Mouse (Mus musculus): ENCODE results near the gene Trpm6. TPM values are rescaled to one million over a fixed set of nuclear protein-coding genes. Genes with fewer than 3 reads are reported as not detected.

The Trpm6 gene
- polyA plus RNA-seq, 1 experiment = 0.06 TPM

DNA sequence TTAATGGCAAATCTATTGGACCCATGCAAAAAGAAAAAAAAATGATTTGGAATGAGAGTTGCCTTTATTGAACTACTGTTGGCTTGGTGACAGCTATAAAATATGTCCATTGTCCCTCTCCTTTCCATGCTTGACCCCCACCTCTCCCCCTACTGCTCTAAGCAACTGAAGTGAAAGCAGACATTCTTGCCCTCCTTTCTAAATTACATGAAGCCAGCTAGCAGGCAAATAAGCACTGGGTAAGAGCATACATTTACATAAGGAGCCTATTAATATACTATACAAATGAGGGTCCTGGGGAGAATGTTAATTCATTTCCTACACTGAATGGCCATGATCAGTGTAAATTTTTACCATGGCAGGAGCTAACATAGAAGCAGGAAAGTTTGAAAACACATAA is 148.5 kb downstream of the Trpm6 start:
- no peak overlapping the region for H3K4me3 ChIP-seq (ENCODE audit: insufficient read depth, poor library complexity, severe bottlenecking)
- no peak overlapping the region for H3ac ChIP-seq (ENCODE audit: control insufficient read depth, insufficient read length, low read depth)
- H3K79me3 ChIP-seq (ENCODE audit: low read depth) = no peaks in the 10 kb centered on the region
- TF ChIP-seq CTCF (IDR thresholded peaks at IDR 0.05; ENCODE audit: control insufficient read depth, insufficient read depth, insufficient read length) (no peak), USF1 (IDR thresholded peaks at IDR 0.05; ENCODE audit: low read depth) (no peak), MAX (IDR thresholded peaks at IDR 0.05) (no peak), FOSL1 (IDR thresholded peaks at IDR 0.05; ENCODE audit: insufficient read depth, low read length, poor library complexity, severe bottlenecking) (no peak), MYOD1 (IDR thresholded peaks at IDR 0.05; ENCODE audit: control insufficient read depth, insufficient read length, low read depth) (no peak), MYOG (IDR thresholded peaks at IDR 0.05; ENCODE audit: control insufficient read depth, extremely low read depth, insufficient read length) (no peak), CEBPB (IDR thresholded peaks at IDR 0.05; ENCODE audit: low read depth) (no peak)
- H3K36me3 ChIP-seq (ENCODE audit: control insufficient read depth, insufficient read depth) = no peaks in the 10 kb centered on the region
- no peaks in the 10 kb centered on the region for H3K79me2 ChIP-seq (ENCODE audit: control insufficient read depth, insufficient read depth)
- H3K27me3 ChIP-seq (ENCODE audit: control insufficient read depth, insufficient read depth, insufficient read length) = no peaks in the 10 kb centered on the region

DNA sequence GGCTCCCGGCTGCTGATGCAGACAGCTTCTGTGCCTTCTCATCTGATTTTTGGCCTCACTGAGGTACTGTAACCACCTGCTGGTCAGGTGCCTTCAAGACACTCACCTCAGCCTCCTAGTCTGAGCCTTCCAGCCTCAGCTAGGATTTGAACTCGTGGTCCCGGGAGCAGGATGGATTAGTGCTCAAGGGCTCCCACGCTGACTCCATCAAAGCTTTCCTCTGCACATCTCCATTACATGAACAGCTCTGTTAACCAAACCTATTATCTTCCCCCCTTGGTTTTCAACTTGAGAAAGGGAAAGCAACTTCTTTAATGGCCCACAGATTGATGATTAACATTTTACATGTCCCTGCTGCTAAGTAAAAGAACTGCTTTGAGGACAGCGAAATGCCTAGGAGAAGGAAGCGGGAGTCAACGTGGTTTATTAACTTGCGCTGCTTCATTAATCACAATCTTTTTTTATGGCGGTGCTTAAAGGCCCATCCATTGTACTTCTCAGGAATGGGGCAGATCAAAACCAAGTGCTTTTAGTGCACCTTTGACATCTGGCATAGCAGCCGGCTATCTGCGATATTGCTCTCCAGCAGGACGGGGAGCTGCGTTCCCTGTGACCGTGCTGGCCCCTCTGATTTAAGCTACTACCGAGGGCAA is 152.4 kb downstream of the Trpm6 start:
- no peak for TF ChIP-seq MYOG (IDR thresholded peaks at IDR 0.05; ENCODE audit: control insufficient read depth, extremely low read depth, insufficient read length)
- no peak for TF ChIP-seq MAX (IDR thresholded peaks at IDR 0.05)
- no peak for TF ChIP-seq CTCF (IDR thresholded peaks at IDR 0.05; ENCODE audit: control insufficient read depth, insufficient read depth, insufficient read length)
- TF ChIP-seq CEBPB (IDR thresholded peaks at IDR 0.05; ENCODE audit: low read depth) = no peak
- TF ChIP-seq MYOD1 (IDR thresholded peaks at IDR 0.05; ENCODE audit: control insufficient read depth, insufficient read length, low read depth) = no peak
- TF ChIP-seq FOSL1 (IDR thresholded peaks at IDR 0.05; ENCODE audit: insufficient read depth, low read length, poor library complexity, severe bottlenecking) = no peak
- TF ChIP-seq USF1 (IDR thresholded peaks at IDR 0.05; ENCODE audit: low read depth) = no peak
- Histone ChIP-seq H3K36me3 (ENCODE audit: control insufficient read depth, insufficient read depth) (no peaks in the 10 kb centered on the region), H3K27me3 (ENCODE audit: control insufficient read depth, insufficient read depth, insufficient read length) (no peaks in the 10 kb centered on the region), H3K79me2 (ENCODE audit: control insufficient read depth, insufficient read depth) (no peaks in the 10 kb centered on the region), H3ac (ENCODE audit: control insufficient read depth, insufficient read length, low read depth) (no peak overlapping the region), H3K79me3 (ENCODE audit: low read depth) (no peaks in the 10 kb centered on the region), H3K4me3 (ENCODE audit: insufficient read depth, poor library complexity, severe bottlenecking) (no peak overlapping the region)

DNA sequence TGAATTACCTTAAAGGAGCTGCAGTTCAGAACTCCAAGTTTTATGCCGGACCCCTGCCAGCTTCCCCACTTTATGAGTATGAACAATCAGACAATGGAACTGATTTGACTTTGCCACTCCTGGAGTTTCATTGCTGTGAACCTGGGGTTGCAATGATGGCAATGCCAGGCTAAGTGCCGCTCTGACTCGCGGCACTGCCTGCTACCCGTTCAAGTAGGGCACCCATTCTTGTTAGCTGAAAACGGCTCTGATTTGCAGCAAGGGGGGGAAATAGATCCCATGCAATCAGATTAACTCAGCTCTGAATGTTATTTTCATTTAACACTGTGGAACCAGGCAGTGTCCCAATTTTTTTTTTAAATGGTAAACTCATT is 152.9 kb downstream of the Trpm6 start:
- Histone ChIP-seq H3K36me3 (ENCODE audit: control insufficient read depth, insufficient read depth) (no peaks in the 10 kb centered on the region), H3ac (ENCODE audit: control insufficient read depth, insufficient read length, low read depth) (no peak overlapping the region), H3K79me3 (ENCODE audit: low read depth) (no peaks in the 10 kb centered on the region), H3K79me2 (ENCODE audit: control insufficient read depth, insufficient read depth) (no peaks in the 10 kb centered on the region), H3K4me3 (ENCODE audit: insufficient read depth, poor library complexity, severe bottlenecking) (no peak overlapping the region), H3K27me3 (ENCODE audit: control insufficient read depth, insufficient read depth, insufficient read length) (no peaks in the 10 kb centered on the region)
- no peak for TF ChIP-seq CEBPB (IDR thresholded peaks at IDR 0.05; ENCODE audit: low read depth)
- TF ChIP-seq CTCF (IDR thresholded peaks at IDR 0.05; ENCODE audit: control insufficient read depth, insufficient read depth, insufficient read length) = no peak
- TF ChIP-seq MAX (IDR thresholded peaks at IDR 0.05) = no peak
- TF ChIP-seq FOSL1 (IDR thresholded peaks at IDR 0.05; ENCODE audit: insufficient read depth, low read length, poor library complexity, severe bottlenecking) = no peak
- TF ChIP-seq USF1 (IDR thresholded peaks at IDR 0.05; ENCODE audit: low read depth) = no peak
- no peak for TF ChIP-seq MYOD1 (IDR thresholded peaks at IDR 0.05; ENCODE audit: control insufficient read depth, insufficient read length, low read depth)
- TF ChIP-seq MYOG (IDR thresholded peaks at IDR 0.05; ENCODE audit: control insufficient read depth, extremely low read depth, insufficient read length) = no peak

DNA sequence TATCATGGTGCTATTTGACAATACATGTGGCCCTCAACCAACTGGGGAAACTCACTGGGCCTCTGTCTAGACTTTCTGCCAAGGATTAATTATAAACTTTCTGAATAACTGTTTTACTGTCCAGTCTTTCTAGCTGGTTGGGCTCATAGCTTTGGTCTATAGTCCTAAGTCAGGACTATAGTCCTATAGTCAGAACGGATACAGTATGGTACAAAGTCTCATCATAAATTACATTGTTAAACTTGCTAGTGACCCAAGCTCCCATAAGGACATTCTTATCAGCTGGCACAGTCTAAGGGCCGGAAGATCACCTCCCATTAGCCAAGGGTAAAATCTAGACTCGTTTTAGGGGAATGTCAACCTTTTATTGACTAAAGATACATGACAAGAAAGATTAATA is 155.7 kb downstream of the Trpm6 start:
- H3K79me3 ChIP-seq (ENCODE audit: low read depth) = no peaks in the 10 kb centered on the region
- no peaks in the 10 kb centered on the region for H3K27me3 ChIP-seq (ENCODE audit: control insufficient read depth, insufficient read depth, insufficient read length)
- no peak overlapping the region for H3ac ChIP-seq (ENCODE audit: control insufficient read depth, insufficient read length, low read depth)
- H3K4me3 ChIP-seq (ENCODE audit: insufficient read depth, poor library complexity, severe bottlenecking) = no peak overlapping the region
- TF ChIP-seq FOSL1 (IDR thresholded peaks at IDR 0.05; ENCODE audit: insufficient read depth, low read length, poor library complexity, severe bottlenecking) (no peak), MAX (IDR thresholded peaks at IDR 0.05) (no peak)
- H3K79me2 ChIP-seq (ENCODE audit: control insufficient read depth, insufficient read depth) = no peaks in the 10 kb centered on the region
- H3K36me3 ChIP-seq (ENCODE audit: control insufficient read depth, insufficient read depth) = no peaks in the 10 kb centered on the region

DNA sequence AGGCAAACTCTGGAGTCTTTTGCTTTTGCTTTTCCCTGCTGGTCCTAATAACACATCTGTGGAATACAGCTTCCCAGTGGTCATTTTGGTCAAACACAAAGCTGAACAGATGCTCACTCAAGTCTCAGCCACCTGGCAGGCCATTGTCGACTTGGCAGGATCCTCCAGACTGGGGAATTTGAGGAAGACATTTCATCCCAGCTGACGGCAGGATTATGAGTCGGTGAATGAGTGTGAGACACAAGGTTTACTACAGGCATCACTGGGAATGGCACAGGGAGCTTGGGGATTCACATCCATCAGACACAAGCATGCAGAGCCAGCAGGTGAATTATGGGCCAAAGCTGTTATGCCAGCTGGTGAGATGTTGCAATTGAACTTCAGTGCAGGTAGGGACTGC is 159.9 kb downstream of the Trpm6 start:
- TF ChIP-seq FOSL1 (IDR thresholded peaks at IDR 0.05; ENCODE audit: insufficient read depth, low read length, poor library complexity, severe bottlenecking) (no peak), MAX (IDR thresholded peaks at IDR 0.05) (no peak), CTCF (IDR thresholded peaks at IDR 0.05; ENCODE audit: control insufficient read depth, insufficient read depth, insufficient read length) (no peak), MYOG (IDR thresholded peaks at IDR 0.05; ENCODE audit: control insufficient read depth, extremely low read depth, insufficient read length) (no peak), MYOD1 (IDR thresholded peaks at IDR 0.05; ENCODE audit: control insufficient read depth, insufficient read length, low read depth) (no peak), USF1 (IDR thresholded peaks at IDR 0.05; ENCODE audit: low read depth) (no peak), CEBPB (IDR thresholded peaks at IDR 0.05; ENCODE audit: low read depth) (no peak)

DNA sequence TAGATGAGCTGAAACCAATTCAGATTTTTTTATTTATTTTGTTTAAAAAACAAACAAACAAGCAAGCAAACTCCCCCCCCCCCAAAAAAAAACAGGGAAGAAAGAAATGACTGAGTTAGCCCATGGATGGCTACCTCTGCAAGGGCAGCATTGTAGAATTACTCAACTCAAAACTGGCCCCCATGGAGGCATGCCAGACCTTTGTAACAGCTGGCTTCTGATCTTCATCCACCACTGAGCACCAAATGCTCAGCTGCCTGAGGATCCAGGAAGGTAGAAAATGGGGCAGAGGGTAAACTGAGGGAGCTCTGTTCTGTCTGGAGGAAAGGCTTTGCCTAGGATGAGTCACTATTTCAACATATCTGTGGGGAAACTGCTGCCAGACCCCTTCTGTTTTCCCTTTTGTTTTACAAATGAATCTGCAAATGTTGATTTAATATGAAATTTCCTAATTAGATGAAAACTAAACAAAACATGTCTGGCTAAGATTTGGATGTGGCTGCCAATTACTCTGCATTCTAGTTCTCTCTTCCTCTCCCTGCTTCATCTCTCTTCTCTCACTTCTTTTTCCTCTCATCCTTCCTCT is 162.1 kb downstream of the Trpm6 start:
- TF ChIP-seq CTCF (IDR thresholded peaks at IDR 0.05; ENCODE audit: control insufficient read depth, insufficient read depth, insufficient read length) = no peak
- no peak for TF ChIP-seq MAX (IDR thresholded peaks at IDR 0.05)
- TF ChIP-seq MYOD1 (IDR thresholded peaks at IDR 0.05; ENCODE audit: control insufficient read depth, insufficient read length, low read depth) = no peak
- TF ChIP-seq MYOG (IDR thresholded peaks at IDR 0.05; ENCODE audit: control insufficient read depth, extremely low read depth, insufficient read length) = no peak
- no peak for TF ChIP-seq USF1 (IDR thresholded peaks at IDR 0.05; ENCODE audit: low read depth)
- no peak for TF ChIP-seq FOSL1 (IDR thresholded peaks at IDR 0.05; ENCODE audit: insufficient read depth, low read length, poor library complexity, severe bottlenecking)
- TF ChIP-seq CEBPB (IDR thresholded peaks at IDR 0.05; ENCODE audit: low read depth) = no peak

More for the DNA sequence above, 159.9 kb downstream of the Trpm6 start:
- no peak overlapping the region for H3ac ChIP-seq (ENCODE audit: control insufficient read depth, insufficient read length, low read depth)
- no peaks in the 10 kb centered on the region for H3K79me2 ChIP-seq (ENCODE audit: control insufficient read depth, insufficient read depth)
- no peaks in the 10 kb centered on the region for H3K27me3 ChIP-seq (ENCODE audit: control insufficient read depth, insufficient read depth, insufficient read length)
- H3K36me3 ChIP-seq (ENCODE audit: control insufficient read depth, insufficient read depth) = no peaks in the 10 kb centered on the region
- no peak overlapping the region for H3K4me3 ChIP-seq (ENCODE audit: insufficient read depth, poor library complexity, severe bottlenecking)
- H3K79me3 ChIP-seq (ENCODE audit: low read depth) = no peaks in the 10 kb centered on the region

More for the DNA sequence above, 162.1 kb downstream of the Trpm6 start:
- no peaks in the 10 kb centered on the region for H3K36me3 ChIP-seq (ENCODE audit: control insufficient read depth, insufficient read depth)
- no peak overlapping the region for H3K4me3 ChIP-seq (ENCODE audit: insufficient read depth, poor library complexity, severe bottlenecking)
- H3K27me3 ChIP-seq (ENCODE audit: control insufficient read depth, insufficient read depth, insufficient read length) = no peaks in the 10 kb centered on the region
- no peaks in the 10 kb centered on the region for H3K79me3 ChIP-seq (ENCODE audit: low read depth)
- H3K79me2 ChIP-seq (ENCODE audit: control insufficient read depth, insufficient read depth) = no peaks in the 10 kb centered on the region
- H3ac ChIP-seq (ENCODE audit: control insufficient read depth, insufficient read length, low read depth) = no peak overlapping the region

All from C2C12 (cell line).